Mouse (Mus musculus): Measurements from ENCODE around the gene Scarb2. TPM values are rescaled to one million over a fixed set of nuclear protein-coding genes. Genes with fewer than 3 reads are reported as not detected.
A peak's percentile ranks its signal among the peaks of the same experiment; 100 is the strongest.

Scarb2 gene
- polyA plus RNA-seq, 1 experiment = 26.6 TPM

GRCm38 (mm10) chr5:92435025-92435584 is 71.5 kb downstream of the Scarb2 start, which contains the start of gene Nup54:
TSS of gene Nup54 (minus strand) at chr5:92435219.
- DNase-seq (ENCODE audit: low read depth) = peak; percentile 81

DNA sequence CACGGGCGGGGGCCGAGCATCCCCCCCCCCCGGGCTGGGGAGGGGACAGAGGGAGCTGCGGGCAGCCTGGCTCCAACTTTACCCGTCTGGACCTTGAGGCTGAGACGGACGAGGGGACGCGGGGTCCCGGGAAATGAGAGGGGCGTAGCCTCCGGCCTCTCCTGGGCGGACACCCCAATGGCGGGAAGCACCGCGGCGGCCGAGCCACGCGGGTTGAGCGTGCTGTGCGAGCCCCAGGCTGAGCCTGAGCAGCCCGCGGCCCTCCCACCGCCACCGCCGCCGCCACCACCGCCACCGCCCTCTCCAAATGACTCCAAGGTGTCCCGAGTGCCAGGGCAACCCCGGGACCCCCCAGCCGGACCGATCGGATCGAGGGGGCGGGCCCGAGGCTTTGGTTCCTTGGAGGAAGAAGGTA is 72.1 kb downstream of the Scarb2 start:
- no peak for DNase-seq (ENCODE audit: low read depth)

DNA sequence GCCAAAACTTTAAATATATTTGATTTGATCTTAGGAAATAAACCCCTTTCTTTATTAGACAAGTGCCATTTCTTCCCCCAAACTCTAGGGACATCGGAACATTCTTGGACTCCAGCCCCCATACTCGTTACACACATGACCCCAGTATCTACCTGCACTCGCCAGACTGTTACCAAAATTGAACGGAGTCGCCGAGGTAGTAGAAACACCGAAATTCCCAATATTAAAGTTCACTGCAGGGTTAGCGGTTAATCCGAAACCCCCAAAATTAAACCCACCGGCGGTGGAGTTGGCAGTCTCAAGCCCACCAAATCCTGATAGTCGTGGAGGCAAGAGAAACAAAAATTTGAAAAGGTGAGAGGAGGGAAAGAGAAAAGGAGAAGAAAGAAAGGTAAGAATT is 72.6 kb downstream of the Scarb2 start:
- DNase-seq (ENCODE audit: low read depth) = no peak

GRCm38 (mm10) chr5:92431611-92432010 is 75.0 kb downstream of the Scarb2 start:
- no peak for DNase-seq (ENCODE audit: low read depth)

GRCm38 (mm10) chr5:92430723-92431122 is 75.9 kb downstream of the Scarb2 start:
- DNase-seq (ENCODE audit: low read depth) = peak; percentile 65

DNA sequence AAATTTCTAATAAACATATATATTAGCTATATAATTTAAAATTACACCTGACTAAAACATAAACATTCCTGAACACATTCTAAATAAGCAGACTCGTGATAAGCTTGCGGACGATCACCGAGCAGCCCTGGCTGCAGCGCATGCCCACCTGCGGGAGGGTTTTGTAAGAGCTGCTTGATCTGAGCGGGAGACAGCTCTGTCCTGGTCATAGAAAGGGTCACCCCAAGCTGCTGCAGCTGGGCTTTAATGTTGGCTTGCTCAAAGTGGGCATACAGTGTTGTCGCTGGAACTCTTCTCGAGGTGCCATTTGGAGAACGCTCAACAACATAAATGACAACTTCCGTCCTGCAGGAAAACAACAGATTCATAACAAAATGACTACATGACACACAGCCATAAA is 82.5 kb downstream of the Scarb2 start:
- no peak for DNase-seq (ENCODE audit: low read depth)

DNA sequence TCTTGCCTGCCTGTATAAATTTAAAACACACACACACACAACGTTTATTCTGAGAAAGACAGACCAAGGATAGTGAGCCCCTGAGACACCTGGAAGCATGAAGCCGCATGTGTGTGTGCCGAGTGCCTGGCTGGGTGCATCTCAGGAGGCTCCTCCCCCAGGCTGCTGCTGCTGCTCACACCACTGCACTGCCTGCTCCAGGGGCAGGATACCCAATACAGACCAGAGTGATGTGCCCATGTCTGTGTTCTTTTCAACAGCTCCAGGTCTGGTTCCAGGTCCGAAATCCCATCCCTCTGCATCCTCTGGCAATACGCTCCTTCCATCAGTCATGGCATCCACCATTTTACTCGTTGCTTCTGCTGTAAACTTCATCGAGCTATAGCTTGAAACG is 92.7 kb downstream of the Scarb2 start:
- DNase-seq (ENCODE audit: low read depth) = no peak

- no peak for DNase-seq (ENCODE audit: low read depth)
Measured at GRCm38 (mm10) chr5:92413271-92413981, 93.2 kb downstream of the Scarb2 start.

DNA sequence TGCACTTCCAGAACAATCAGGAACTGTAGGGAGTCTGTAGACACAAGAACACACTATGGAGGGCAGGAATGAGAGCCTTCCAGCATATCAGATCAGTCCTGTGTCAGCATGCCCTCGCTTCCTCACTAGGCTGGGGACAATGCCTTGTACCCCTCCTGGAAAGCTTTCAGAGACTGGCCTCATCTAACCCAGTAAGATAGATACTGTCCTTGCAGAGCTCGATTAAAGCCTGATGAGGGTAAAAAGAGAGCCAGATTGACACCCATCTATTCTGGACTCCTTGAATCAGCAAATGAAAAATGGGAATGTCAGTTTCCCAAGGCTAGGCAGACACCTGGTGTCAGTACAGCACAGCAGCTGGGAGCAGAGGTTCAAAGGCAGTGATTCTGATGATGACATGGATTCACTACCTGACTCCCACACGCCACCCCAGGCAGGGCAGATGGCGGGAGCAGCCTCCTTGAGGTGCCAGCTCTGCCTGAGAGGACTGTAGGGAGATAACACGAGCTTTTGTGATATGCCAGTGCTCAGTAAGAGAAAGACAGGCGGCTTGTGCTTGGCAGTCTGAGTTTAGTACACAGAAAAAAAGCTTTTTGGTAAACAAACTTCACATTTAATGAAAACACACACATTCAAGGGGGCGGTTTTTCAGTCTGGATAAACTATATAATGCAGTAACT is 95.0 kb downstream of the Scarb2 start:
- DNase-seq (ENCODE audit: low read depth) = no peak

DNA sequence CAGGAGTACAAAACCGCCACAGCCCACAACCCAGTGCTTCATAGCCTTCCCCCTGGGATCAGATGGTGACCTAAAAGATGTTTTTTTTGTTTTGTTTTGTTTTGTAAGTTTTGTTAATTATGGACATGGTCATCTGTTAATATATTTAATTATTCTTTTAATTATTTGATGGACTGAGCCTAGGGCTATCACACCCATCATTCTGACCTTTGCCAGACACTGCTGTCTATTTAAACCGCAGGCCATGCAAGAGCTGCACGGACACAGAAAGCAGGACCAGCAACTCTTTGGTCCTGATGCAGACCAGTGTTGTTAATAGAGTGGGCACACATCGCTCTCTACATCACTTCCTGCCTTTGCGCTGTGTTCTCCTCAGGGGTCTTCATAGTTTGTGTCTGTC is 96.1 kb downstream of the Scarb2 start:
- no peak for DNase-seq (ENCODE audit: low read depth)

DNA sequence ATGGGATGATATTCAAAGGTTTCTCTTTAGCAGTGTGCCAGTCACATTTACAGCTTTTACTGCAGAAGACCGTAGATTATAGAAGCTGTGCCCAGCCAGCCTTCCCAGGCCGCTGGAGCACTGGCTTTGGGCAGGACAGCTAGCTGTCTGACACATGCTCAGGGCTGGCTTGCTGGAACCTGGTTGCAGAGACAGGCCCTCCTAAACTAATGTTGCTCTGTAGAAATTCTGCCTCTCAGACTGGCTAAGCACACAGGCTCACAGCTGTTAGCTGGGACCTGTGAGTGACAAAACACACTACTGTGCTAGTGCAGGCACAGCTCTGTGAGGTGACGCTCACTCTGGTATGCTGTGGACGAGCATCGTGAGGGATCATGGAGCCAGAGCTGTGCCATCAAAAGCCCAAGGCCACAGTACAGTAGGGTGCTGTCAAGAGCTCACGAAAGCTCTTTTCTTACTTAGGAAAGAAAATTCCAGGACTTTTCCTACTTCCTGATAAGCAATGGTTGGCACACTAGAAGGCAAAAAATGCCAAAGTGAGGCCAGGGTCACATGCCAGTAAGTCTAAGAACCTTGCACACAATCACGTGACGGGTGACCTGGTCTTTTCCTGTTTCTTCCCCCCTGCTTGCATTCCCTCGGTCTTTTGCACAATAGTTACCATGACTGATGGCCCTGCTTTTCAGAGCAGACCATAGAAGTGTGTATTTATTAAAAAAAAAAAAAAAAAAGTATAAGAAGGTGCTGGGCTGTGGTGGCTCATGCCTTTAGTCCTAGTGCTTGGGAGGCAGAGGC is 97.1 kb downstream of the Scarb2 start:
- DNase-seq (ENCODE audit: low read depth) = no peak

GRCm38 (mm10) chr5:92404400-92404678 is 102.3 kb downstream of the Scarb2 start:
- DNase-seq (ENCODE audit: low read depth) = no peak

GRCm38 (mm10) chr5:92403562-92404399 is 102.9 kb downstream of the Scarb2 start:
- no peak for DNase-seq (ENCODE audit: low read depth)

DNA sequence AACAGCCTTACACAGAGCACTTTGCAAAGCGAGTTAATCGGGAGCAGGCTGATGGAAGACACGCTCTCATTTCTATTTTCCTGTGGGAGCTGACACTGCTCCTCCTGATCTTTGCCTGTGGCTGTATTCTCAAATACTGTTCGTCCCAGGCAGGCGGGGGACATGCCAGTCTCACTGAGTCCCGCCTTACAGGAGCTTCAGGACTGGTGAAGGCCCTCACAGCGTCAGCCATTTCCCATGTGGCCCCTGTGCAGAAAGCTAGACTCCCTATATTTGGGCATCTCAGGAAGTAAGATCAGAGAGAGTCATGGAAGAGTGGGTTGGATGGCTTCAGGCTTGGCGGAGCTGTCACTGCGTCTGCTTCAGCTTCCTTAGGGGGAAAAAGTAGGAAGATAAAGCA is 103.8 kb downstream of the Scarb2 start:
- no peak for DNase-seq (ENCODE audit: low read depth)

- DNase-seq (ENCODE audit: low read depth) = no peak
Measured at GRCm38 (mm10) chr5:92398153-92398552, 108.5 kb downstream of the Scarb2 start.

GRCm38 (mm10) chr5:92396476-92396875 is 110.2 kb downstream of the Scarb2 start:
- no peak for DNase-seq (ENCODE audit: low read depth)

- DNase-seq (ENCODE audit: low read depth) = no peak
Measured at GRCm38 (mm10) chr5:92395764-92396163, 110.9 kb downstream of the Scarb2 start.

- DNase-seq (ENCODE audit: low read depth) = no peak
Measured at GRCm38 (mm10) chr5:92393863-92394262, 112.8 kb downstream of the Scarb2 start.

GRCm38 (mm10) chr5:92392542-92392941 is 114.1 kb downstream of the Scarb2 start:
- no peak for DNase-seq (ENCODE audit: low read depth)

Measured in gonadal fat pad, adult 2 months (tissue).